Mouse (Mus musculus) embryonic fibroblast, embryonic 13.5 days (primary cell): Measurements from ENCODE around the gene Dnajb5.

Experiments used
- CTCF ChIP-seq: IDR thresholded peaks from 2 replicates; pipeline ENCODE4 v1.5.1; 2011; ENCODE audit warnings: mild to moderate bottlenecking, control low read depth, low read length, moderate library complexity, borderline replicate concordance; ENCODE audit not compliant: insufficient read depth
- POLR2A ChIP-seq: IDR thresholded peaks from 2 replicates; pipeline ENCODE4 v1.6.1; 2011; ENCODE audit warnings: low read depth, mild to moderate bottlenecking, control low read depth, low read length, moderate library complexity

DNA sequence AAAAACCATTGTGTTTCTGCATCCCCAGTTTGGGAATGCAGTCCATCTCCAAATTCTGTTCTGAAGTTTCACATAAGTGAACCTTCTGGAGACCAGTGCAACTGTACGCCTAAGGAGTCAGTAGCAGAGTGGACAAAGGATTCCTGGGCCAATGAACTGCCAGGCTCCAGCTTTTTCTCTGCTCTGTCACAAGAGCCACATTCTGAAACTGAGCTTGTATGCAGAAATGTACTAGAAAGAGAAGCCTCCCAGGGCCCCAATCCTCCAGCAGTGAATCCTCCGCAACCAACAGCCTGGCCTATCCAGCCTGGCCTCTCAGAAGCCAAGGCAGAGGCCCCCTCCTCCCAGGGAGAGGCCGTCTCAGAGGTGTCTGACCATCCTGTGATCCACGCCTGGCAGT lies 23.3 kb downstream of the Dnajb5 start:
- TF ChIP-seq POLR2A: no peak
- no peak for TF ChIP-seq CTCF
